Mouse (Mus musculus): Measurements from ENCODE around the gene Traf6.

- no peak for TF ChIP-seq CTCF (IDR thresholded peaks at IDR 0.05; ENCODE audit: low read depth)
- no peak for TF ChIP-seq EP300 (IDR thresholded peaks at IDR 0.05; ENCODE audit: low read depth)
These were observed 44.4 kb downstream of the Traf6 start for GRCm38 (mm10) chr2:101722370-101723332.
